8 mouse cellular contexts compared by ENCODE assay signal in the genomic region with DNA sequence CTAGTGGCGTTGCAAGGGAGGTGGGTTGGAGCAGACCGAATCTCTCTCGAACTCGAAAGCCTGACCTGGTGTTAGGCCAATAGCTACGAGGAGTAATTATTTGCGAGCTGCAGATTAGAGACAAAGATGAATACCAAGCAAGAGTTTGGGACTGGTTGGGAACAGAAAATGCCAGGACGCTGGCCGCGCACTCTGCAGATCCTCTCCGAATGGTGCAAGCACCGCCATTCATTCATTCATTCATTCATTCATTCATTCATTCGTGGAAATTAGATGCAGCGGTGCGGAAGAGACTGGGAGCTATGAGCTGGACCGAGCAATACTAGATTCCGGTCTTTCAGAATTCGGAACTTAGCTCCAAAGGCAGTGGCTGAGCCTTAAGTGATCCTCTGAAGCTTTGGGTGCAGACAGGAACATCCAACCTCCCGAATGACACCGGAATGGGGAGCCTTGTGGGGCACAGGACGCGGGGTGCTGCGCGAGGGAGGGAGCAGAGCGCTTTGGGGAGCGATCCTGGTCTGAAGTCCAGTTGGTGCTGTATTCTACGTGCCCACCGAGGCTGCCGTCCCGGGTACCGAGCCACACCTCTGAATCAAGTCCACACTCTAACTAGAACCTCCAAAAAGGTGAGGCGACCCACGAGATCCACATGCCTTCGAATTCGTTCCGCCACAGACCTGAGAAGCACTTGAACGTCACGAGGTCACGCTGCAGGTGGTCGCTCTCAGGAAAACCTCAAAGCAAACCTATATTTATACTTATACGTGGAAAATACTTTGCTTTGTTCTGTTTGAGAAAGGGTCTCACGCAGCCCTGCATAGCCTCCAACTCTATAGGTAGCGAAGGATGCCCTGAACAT. TPM values are rescaled to one million over a fixed set of nuclear protein-coding genes. Genes with fewer than 3 reads are reported as not detected.
A peak's percentile ranks its signal among the peaks of the same experiment; 100 is the strongest.
DNase-seq lines count a peak whose midpoint lies in the region; ATAC-seq and TF ChIP-seq lines count a peak whose summit lies in the region.

No protein-coding gene starts in this region.

- no peak for TF ChIP-seq CTCF in bone marrow macrophage, adult 2 months (IDR thresholded peaks at IDR 0.05; ENCODE audit: low read depth, low read length)
- TF ChIP-seq CTCF in layer of hippocampus, adult 2 months (conservative IDR thresholded peaks at IDR 0.05): no peak

- H3K4me1 ChIP-seq in heart, embryonic 13.5 days: peaks cover 38% of the 10 kb centered on the region
- H3K4me1 ChIP-seq in bone marrow macrophage, adult 2 months (ENCODE audit: control insufficient read depth, insufficient read depth, low read length): 0 out of 2 replicates have a peak, but pooled peaks cover 4% of the 10 kb centered on the region
- peaks cover 39% of the 10 kb centered on the region for H3K4me1 ChIP-seq in hindbrain, embryonic 13.5 days (replicated peaks)
- peaks cover 36% of the 10 kb centered on the region for H3K4me1 ChIP-seq in midbrain, embryonic 15.5 days

- DNase-seq in heart, adult 8-10 months (ENCODE audit: low spot score): no peak
- no peak for DNase-seq in adrenal gland, postnatal 4 days (ENCODE audit: low spot score in 2 of 2)
- DNase-seq in layer of hippocampus, adult 2 months (ENCODE audit: low spot score in 2 of 2): no peak

- H3K9me3 ChIP-seq in heart, embryonic 13.5 days: no peaks in the 10 kb centered on the region
- H3K9me3 ChIP-seq in hindbrain, embryonic 13.5 days: no peaks in the 10 kb centered on the region
- H3K9me3 ChIP-seq in midbrain, embryonic 15.5 days: no peaks in the 10 kb centered on the region

- peak overlapping the region; percentile 96 for H3K4me2 ChIP-seq in heart, embryonic 13.5 days
- H3K4me2 ChIP-seq in hindbrain, embryonic 13.5 days: peak overlapping the region; percentile 91
- peak overlapping the region; percentile 94 for H3K4me2 ChIP-seq in midbrain, embryonic 15.5 days

- H3K27ac ChIP-seq in heart, embryonic 13.5 days (replicated peaks): no peak overlapping the region
- H3K27ac ChIP-seq in bone marrow macrophage, adult 2 months (ENCODE audit: insufficient read depth, low read depth, low read length): no peak overlapping the region
- no peak overlapping the region for H3K27ac ChIP-seq in hindbrain, embryonic 13.5 days
- no peak overlapping the region for H3K27ac ChIP-seq in midbrain, embryonic 15.5 days
- H3K27ac ChIP-seq in layer of hippocampus, adult 2 months: no peak overlapping the region

- H3K36me3 ChIP-seq in heart, embryonic 13.5 days: peaks cover 6% of the 10 kb centered on the region
- peaks cover 2% of the 10 kb centered on the region for H3K36me3 ChIP-seq in hindbrain, embryonic 13.5 days
- no peaks in the 10 kb centered on the region for H3K36me3 ChIP-seq in midbrain, embryonic 15.5 days (replicated peaks)

- TF ChIP-seq POLR2A in bone marrow macrophage, adult 2 months (IDR thresholded peaks at IDR 0.05; ENCODE audit: borderline replicate concordance, low read depth, low read length): no peak

- H3K4me3 ChIP-seq in heart, embryonic 13.5 days: peak overlapping the region; percentile 94
- peak overlapping the region; percentile 81 for H3K4me3 ChIP-seq in bone marrow macrophage, adult 2 months (ENCODE audit: insufficient read depth, low read length)
- H3K4me3 ChIP-seq in hindbrain, embryonic 13.5 days: peak overlapping the region; percentile 81
- H3K4me3 ChIP-seq in midbrain, embryonic 15.5 days: peak overlapping the region; percentile 97
- H3K4me3 ChIP-seq in layer of hippocampus, adult 2 months: no peak overlapping the region; the same call in 1 of the 2 replicates

- no peak for ATAC-seq in heart, embryonic 13.5 days (ENCODE audit: extremely low read depth, insufficient number of reproducible peaks, low FRiP score, low TSS enrichment)
- no peak for ATAC-seq in hindbrain, embryonic 13.5 days (ENCODE audit: low FRiP score)
- ATAC-seq in midbrain, embryonic 15.5 days (replicated peaks): no peak
- ATAC-seq in megakaryocyte-erythroid progenitor cell, adult 5-6 weeks (replicated peaks; ENCODE audit: low FRiP score, low TSS enrichment, poor library complexity, severe bottlenecking): no peak

- WGBS in heart, embryonic 13.5 days: 2% methylated on average over 42 of the region's 42 CpGs
- under 1% methylated on average over 42 of the region's 42 CpGs for WGBS in hindbrain, embryonic 13.5 days
- 2% methylated on average over 42 of the region's 42 CpGs for WGBS in midbrain, embryonic 15.5 days

- peak overlapping the region; percentile 37; the same call in 1 of the 2 replicates for H3K9ac ChIP-seq in heart, embryonic 13.5 days
- H3K9ac ChIP-seq in hindbrain, embryonic 13.5 days: no peak overlapping the region; the same call in 1 of the 2 replicates
- no peak overlapping the region for H3K9ac ChIP-seq in midbrain, embryonic 15.5 days

- H3K27me3 ChIP-seq in heart, embryonic 13.5 days (replicated peaks): peaks cover 57% of the 10 kb centered on the region
- peaks cover 59% of the 10 kb centered on the region for H3K27me3 ChIP-seq in hindbrain, embryonic 13.5 days
- peaks cover 50% of the 10 kb centered on the region for H3K27me3 ChIP-seq in midbrain, embryonic 15.5 days (replicated peaks)

RNA-seq across cellular contexts. Expression of a gene that starts 0.9 kb away (rescaled TPM):
- polyA plus RNA-seq in heart, embryonic 13.5 days (2015; fragmentation: Nextera tagmentation; extraction: Ambion mirVana): 22.6 and 24.3 TPM in 2 replicates
- 10 to 100 TPM; 11.9 to 14.6 (median 12.7) TPM for total RNA-seq in heart, adult 8-10 months (2022)
- polyA plus RNA-seq in bone marrow macrophage, adult 2 months (2012; ENCODE audit: insufficient read depth, insufficient read length, missing spikeins): 10.0 and 12.7 TPM in 2 replicates
- polyA plus RNA-seq in hindbrain, embryonic 13.5 days (2015; fragmentation: Nextera tagmentation; extraction: Ambion mirVana): 46.0 and 47.3 TPM in 2 replicates
- polyA plus RNA-seq in midbrain, embryonic 15.5 days (2015; fragmentation: Nextera tagmentation; extraction: Ambion mirVana): 46.6 and 53.9 TPM in 2 replicates
- 10 to 100 TPM; 17.8 to 18.7 TPM for total RNA-seq in adrenal gland, postnatal 4 days (2021)
- total RNA-seq in layer of hippocampus, adult 2 months (2021): 10 to 100 TPM; 32.4 to 33.3 TPM
- 23.3 and 29.7 TPM in 2 replicates for total RNA-seq in megakaryocyte-erythroid progenitor cell, adult 5-6 weeks (2014; fragmentation: Nextera tagmentation)
- total RNA-seq in megakaryocyte-erythroid progenitor cell, adult 5-6 weeks (2017): 8.9 and 10.9 TPM in 2 replicates

RNA-seq across cellular contexts. Expression of a gene that starts 1.2 kb away (rescaled TPM):
- polyA plus RNA-seq in heart, embryonic 13.5 days (2015; fragmentation: Nextera tagmentation; extraction: Ambion mirVana): 0.07 and 0.10 TPM in 2 replicates
- not detected for total RNA-seq in heart, adult 8-10 months (2022)
- not detected in 2 replicates for polyA plus RNA-seq in bone marrow macrophage, adult 2 months (2012; ENCODE audit: insufficient read depth, insufficient read length, missing spikeins)
- polyA plus RNA-seq in hindbrain, embryonic 13.5 days (2015; fragmentation: Nextera tagmentation; extraction: Ambion mirVana): 0.36 and 0.97 TPM in 2 replicates
- polyA plus RNA-seq in midbrain, embryonic 15.5 days (2015; fragmentation: Nextera tagmentation; extraction: Ambion mirVana): 1.2 and 1.5 TPM in 2 replicates
- total RNA-seq in adrenal gland, postnatal 4 days (2021): under 1 TPM in 1 of 2 experiments, not detected in 1; 0.11 TPM
- total RNA-seq in layer of hippocampus, adult 2 months (2021): 1 to 10 TPM; 3.3 to 3.6 TPM
- not detected in 2 replicates for total RNA-seq in megakaryocyte-erythroid progenitor cell, adult 5-6 weeks (2014; fragmentation: Nextera tagmentation)
- total RNA-seq in megakaryocyte-erythroid progenitor cell, adult 5-6 weeks (2017): not detected in 2 replicates

RNA-seq across cellular contexts. Expression of a gene that starts 19.2 kb away (rescaled TPM):
- 119 and 121 TPM in 2 replicates for polyA plus RNA-seq in heart, embryonic 13.5 days (2015; fragmentation: Nextera tagmentation; extraction: Ambion mirVana)
- 100 to 1,000 TPM; 125 to 142 (median 127) TPM for total RNA-seq in heart, adult 8-10 months (2022)
- 117 and 127 TPM in 2 replicates for polyA plus RNA-seq in bone marrow macrophage, adult 2 months (2012; ENCODE audit: insufficient read depth, insufficient read length, missing spikeins)
- polyA plus RNA-seq in hindbrain, embryonic 13.5 days (2015; fragmentation: Nextera tagmentation; extraction: Ambion mirVana): 160 and 169 TPM in 2 replicates
- 206 and 225 TPM in 2 replicates for polyA plus RNA-seq in midbrain, embryonic 15.5 days (2015; fragmentation: Nextera tagmentation; extraction: Ambion mirVana)
- total RNA-seq in adrenal gland, postnatal 4 days (2021): 100 to 1,000 TPM; 137 to 140 TPM
- total RNA-seq in layer of hippocampus, adult 2 months (2021): 100 to 1,000 TPM; 171 to 177 TPM
- total RNA-seq in megakaryocyte-erythroid progenitor cell, adult 5-6 weeks (2014; fragmentation: Nextera tagmentation): 67.6 and 82.8 TPM in 2 replicates
- 39.9 and 49.6 TPM in 2 replicates for total RNA-seq in megakaryocyte-erythroid progenitor cell, adult 5-6 weeks (2017)

RNA-seq across cellular contexts. Expression of a gene that starts 29.3 kb away (rescaled TPM):
- polyA plus RNA-seq in heart, embryonic 13.5 days (2015; fragmentation: Nextera tagmentation; extraction: Ambion mirVana): 25.9 and 28.4 TPM in 2 replicates
- total RNA-seq in heart, adult 8-10 months (2022): 1 to 10 TPM; 6.6 to 9.5 (median 7.1) TPM
- not detected in 2 replicates for polyA plus RNA-seq in bone marrow macrophage, adult 2 months (2012; ENCODE audit: insufficient read depth, insufficient read length, missing spikeins)
- 9.6 and 10.2 TPM in 2 replicates for polyA plus RNA-seq in hindbrain, embryonic 13.5 days (2015; fragmentation: Nextera tagmentation; extraction: Ambion mirVana)
- 9.4 and 9.5 TPM in 2 replicates for polyA plus RNA-seq in midbrain, embryonic 15.5 days (2015; fragmentation: Nextera tagmentation; extraction: Ambion mirVana)
- 10 to 100 TPM; 18.0 to 19.6 TPM for total RNA-seq in adrenal gland, postnatal 4 days (2021)
- 1 to 10 TPM; 3.9 to 5.5 TPM for total RNA-seq in layer of hippocampus, adult 2 months (2021)
- 0.22 and 0.37 TPM in 2 replicates for total RNA-seq in megakaryocyte-erythroid progenitor cell, adult 5-6 weeks (2014; fragmentation: Nextera tagmentation)
- 0.38 TPM in 1 of 2 replicates, not detected in the other for total RNA-seq in megakaryocyte-erythroid progenitor cell, adult 5-6 weeks (2017)
